Comparison of ENCODE assay signal across 8 mouse cellular contexts in the genomic region with DNA sequence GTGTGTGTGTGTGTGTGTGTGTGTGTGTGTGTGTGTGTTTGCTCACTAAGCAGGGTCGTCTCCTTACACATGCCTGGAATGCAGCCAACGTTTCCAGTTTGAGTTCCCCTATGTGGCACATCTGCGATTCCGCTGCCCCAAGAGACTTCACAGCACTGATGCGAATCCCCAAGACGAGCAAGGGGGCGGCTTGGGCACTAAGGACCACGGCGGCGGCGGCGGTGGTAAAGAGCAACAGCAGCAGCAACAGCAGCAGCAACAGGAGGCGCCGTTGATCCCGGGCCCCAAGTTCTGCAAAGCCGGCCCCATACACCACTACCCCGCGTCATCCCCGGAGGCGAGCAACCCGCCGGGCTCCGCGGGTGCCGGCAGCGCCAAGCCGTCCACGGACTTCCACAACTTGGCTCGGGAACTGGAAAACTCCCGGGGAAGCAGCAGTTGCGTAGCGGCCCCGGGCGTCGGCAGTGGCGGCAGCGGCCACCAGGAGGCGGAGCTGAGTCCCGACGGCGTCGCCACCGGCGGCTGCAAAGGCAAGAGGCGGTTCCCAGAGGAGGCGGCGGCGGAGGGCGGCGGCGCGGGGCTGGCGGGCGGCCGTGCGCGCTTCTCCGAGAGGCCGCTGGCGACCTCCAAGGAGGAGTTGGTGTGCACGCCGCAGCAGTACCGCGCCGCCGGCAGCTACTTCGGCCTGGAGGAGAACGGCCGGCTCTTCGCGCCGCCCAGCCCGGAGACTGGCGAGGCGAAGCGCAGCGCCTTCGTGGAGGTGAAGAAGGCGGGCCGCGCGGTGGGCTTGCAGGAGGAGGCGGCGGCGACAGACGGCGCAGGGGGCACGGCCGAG. TPM values are rescaled to one million over a fixed set of nuclear protein-coding genes. Genes with fewer than 3 reads are reported as not detected.
DNase-seq lines count a peak whose midpoint lies in the region; ATAC-seq and TF ChIP-seq lines count a peak whose summit lies in the region.

No protein-coding gene starts in this region.

- peak overlapping the region; percentile 95 for H3K4me2 ChIP-seq in embryonic facial prominence, embryonic 14.5 days (ENCODE audit: low read depth, low read length)
- H3K4me2 ChIP-seq in heart, embryonic 12.5 days = peak overlapping the region; percentile 87
- peak overlapping the region; percentile 97 for H3K4me2 ChIP-seq in kidney, embryonic 15.5 days
- H3K4me2 ChIP-seq in liver, embryonic 14.5 days (ENCODE audit: low read depth) = peak overlapping the region; percentile 58
- H3K4me2 ChIP-seq in neural tube, embryonic 11.5 days (ENCODE audit: low read depth) = peak overlapping the region; percentile 91
- peak overlapping the region; percentile 96 for H3K4me2 ChIP-seq in stomach, embryonic 15.5 days

- peak overlapping the region; percentile 57 for H3K4me3 ChIP-seq in embryonic facial prominence, embryonic 14.5 days (ENCODE audit: low read depth, low read length)
- H3K4me3 ChIP-seq in heart, embryonic 12.5 days = peak overlapping the region; percentile 62
- H3K4me3 ChIP-seq in kidney, embryonic 15.5 days (replicated peaks) = peak overlapping the region; percentile 57
- peak overlapping the region; percentile 32 to 43 for H3K4me3 ChIP-seq in liver, embryonic 14.5 days (ENCODE audit: insufficient read depth in 1 of 2, low read depth in 2 of 2, low read length in 2 of 2)
- peak overlapping the region; percentile 57 for H3K4me3 ChIP-seq in neural tube, embryonic 11.5 days (ENCODE audit: low read depth, low read length)
- H3K4me3 ChIP-seq in stomach, embryonic 15.5 days (replicated peaks) = peak overlapping the region; percentile 56

- TF ChIP-seq CTCF in liver, embryonic 14.5 days (IDR thresholded peaks at IDR 0.05; ENCODE audit: low read depth) = peak; percentile 63

- peak; percentile 77 for DNase-seq in layer of hippocampus, adult 11-12 months (ENCODE audit: low spot score)
- DNase-seq in layer of hippocampus, adult 9-11 months = no peak
- peak; percentile 82 for DNase-seq in embryonic facial prominence, embryonic 14.5 days (ENCODE audit: low spot score)
- peak in 2 of 3 experiments; percentile 7 to 19 for DNase-seq in liver, embryonic 14.5 days (ENCODE audit: low read depth in 3 of 3, low spot score in 3 of 3)
- peak; percentile 91 for DNase-seq in neural tube, embryonic 11.5 days (ENCODE audit: low spot score)

- no peaks in the 10 kb centered on the region for H3K9me3 ChIP-seq in embryonic facial prominence, embryonic 14.5 days (ENCODE audit: control insufficient read depth, low read length)
- H3K9me3 ChIP-seq in heart, embryonic 12.5 days (replicated peaks) = no peaks in the 10 kb centered on the region
- no peaks in the 10 kb centered on the region for H3K9me3 ChIP-seq in kidney, embryonic 15.5 days (replicated peaks)
- H3K9me3 ChIP-seq in liver, embryonic 14.5 days (ENCODE audit: control insufficient read depth, low read length) = no peaks in the 10 kb centered on the region
- no peaks in the 10 kb centered on the region for H3K9me3 ChIP-seq in neural tube, embryonic 11.5 days (ENCODE audit: control insufficient read depth, low read length)
- no peaks in the 10 kb centered on the region for H3K9me3 ChIP-seq in stomach, embryonic 15.5 days

- peaks cover 99% of the 10 kb centered on the region for H3K27me3 ChIP-seq in embryonic facial prominence, embryonic 14.5 days (replicated peaks; ENCODE audit: control insufficient read depth, insufficient read depth, low read length)
- H3K27me3 ChIP-seq in heart, embryonic 12.5 days (replicated peaks) = peaks cover 77% of the 10 kb centered on the region
- H3K27me3 ChIP-seq in kidney, embryonic 15.5 days = peaks cover 99% of the 10 kb centered on the region
- peaks cover 99% of the 10 kb centered on the region for H3K27me3 ChIP-seq in liver, embryonic 14.5 days (ENCODE audit: control insufficient read depth, insufficient read depth, low read length)
- H3K27me3 ChIP-seq in neural tube, embryonic 11.5 days (ENCODE audit: control insufficient read depth, insufficient read depth, low read length) = peaks cover 68% of the 10 kb centered on the region
- H3K27me3 ChIP-seq in stomach, embryonic 15.5 days (replicated peaks) = peaks cover 84% of the 10 kb centered on the region

- TF ChIP-seq EP300 in liver, embryonic 14.5 days (IDR thresholded peaks at IDR 0.05; ENCODE audit: low read depth) = no peak

- H3K9ac ChIP-seq in embryonic facial prominence, embryonic 14.5 days (ENCODE audit: low read depth, low read length) = peak overlapping the region; percentile 58
- peak overlapping the region; percentile 57 for H3K9ac ChIP-seq in heart, embryonic 12.5 days
- peak overlapping the region; percentile 29; the same call in 1 of the 2 replicates for H3K9ac ChIP-seq in kidney, embryonic 15.5 days
- no peak overlapping the region for H3K9ac ChIP-seq in liver, embryonic 14.5 days (replicated peaks)
- peak overlapping the region; percentile 66 for H3K9ac ChIP-seq in neural tube, embryonic 11.5 days (ENCODE audit: low read length)
- H3K9ac ChIP-seq in stomach, embryonic 15.5 days = 0 out of 2 replicates have a peak overlapping the region, but pooled peaks have one; percentile 1

- no peaks in the 10 kb centered on the region for H3K36me3 ChIP-seq in embryonic facial prominence, embryonic 14.5 days (ENCODE audit: control insufficient read depth, insufficient read depth, low read length)
- no peaks in the 10 kb centered on the region for H3K36me3 ChIP-seq in heart, embryonic 12.5 days
- H3K36me3 ChIP-seq in kidney, embryonic 15.5 days = no peaks in the 10 kb centered on the region
- no peaks in the 10 kb centered on the region for H3K36me3 ChIP-seq in liver, embryonic 14.5 days (replicated peaks; ENCODE audit: control insufficient read depth, insufficient read depth, low read depth)
- H3K36me3 ChIP-seq in neural tube, embryonic 11.5 days (ENCODE audit: control insufficient read depth, insufficient read depth, low read length) = no peaks in the 10 kb centered on the region
- no peaks in the 10 kb centered on the region for H3K36me3 ChIP-seq in stomach, embryonic 15.5 days

- WGBS in embryonic facial prominence, embryonic 14.5 days = under 1% methylated on average over 27 of the region's 89 CpGs
- under 1% methylated on average over 88 of the region's 89 CpGs for WGBS in heart, embryonic 12.5 days
- WGBS in kidney, embryonic 15.5 days = under 1% methylated on average over 80 of the region's 89 CpGs
- under 1% methylated on average over 86 of the region's 89 CpGs for WGBS in liver, embryonic 14.5 days (ENCODE audit: insufficient replicate concordance)
- 1% methylated on average over 69 of the region's 89 CpGs for WGBS in neural tube, embryonic 11.5 days
- 0% methylated on average over 74 of the region's 89 CpGs for WGBS in stomach, embryonic 15.5 days

- H3K27ac ChIP-seq in embryonic facial prominence, embryonic 14.5 days (replicated peaks; ENCODE audit: low read depth, low read length) = no peak overlapping the region
- no peak overlapping the region for H3K27ac ChIP-seq in heart, embryonic 12.5 days (ENCODE audit: poor library complexity, severe bottlenecking)
- no peak overlapping the region for H3K27ac ChIP-seq in kidney, embryonic 15.5 days
- H3K27ac ChIP-seq in liver, embryonic 14.5 days = no peak overlapping the region
- peak overlapping the region; percentile 60 for H3K27ac ChIP-seq in neural tube, embryonic 11.5 days (ENCODE audit: low read depth, low read length)
- no peak overlapping the region for H3K27ac ChIP-seq in stomach, embryonic 15.5 days

- ATAC-seq in embryonic facial prominence, embryonic 14.5 days (ENCODE audit: low read depth) = peak; percentile 73
- peak; percentile 51 for ATAC-seq in heart, embryonic 12.5 days (ENCODE audit: insufficient number of reproducible peaks, low FRiP score)
- peak; percentile 67 for ATAC-seq in kidney, embryonic 15.5 days (replicated peaks; ENCODE audit: low FRiP score)
- ATAC-seq in liver, embryonic 14.5 days (ENCODE audit: insufficient read depth) = no peak
- ATAC-seq in neural tube, embryonic 11.5 days (ENCODE audit: insufficient read depth, low FRiP score, low TSS enrichment) = peak; percentile 23; the same call in 1 of the 2 replicates
- peak; percentile 65; the same call in 1 of the 2 replicates for ATAC-seq in stomach, embryonic 15.5 days (ENCODE audit: insufficient read depth, low FRiP score, low read depth)

- peaks cover 11% of the 10 kb centered on the region; the same call in 1 of the 2 replicates for H3K4me1 ChIP-seq in embryonic facial prominence, embryonic 14.5 days (ENCODE audit: control insufficient read depth, insufficient read depth, low read length)
- peaks cover 33% of the 10 kb centered on the region for H3K4me1 ChIP-seq in heart, embryonic 12.5 days (replicated peaks)
- H3K4me1 ChIP-seq in kidney, embryonic 15.5 days = peaks cover 48% of the 10 kb centered on the region
- H3K4me1 ChIP-seq in liver, embryonic 14.5 days (replicated peaks; ENCODE audit: control insufficient read depth in 2 of 2, insufficient read depth in 2 of 2, low read length in 1 of 2) = no peaks in the 10 kb centered on the region
- H3K4me1 ChIP-seq in neural tube, embryonic 11.5 days (ENCODE audit: control insufficient read depth, insufficient read depth, low read length) = peaks cover 7% of the 10 kb centered on the region; the same call in 1 of the 2 replicates
- peaks cover 22% of the 10 kb centered on the region for H3K4me1 ChIP-seq in stomach, embryonic 15.5 days

RNA-seq across cellular contexts. Expression of a gene that starts 18.2 kb away (rescaled TPM):
- 0.41 and 0.43 TPM in 2 replicates for polyA plus RNA-seq in embryonic facial prominence, embryonic 14.5 days (2014; fragmentation: Nextera tagmentation; extraction: Ambion mirVana)
- not detected in 2 replicates for polyA plus RNA-seq in heart, embryonic 12.5 days (2016; fragmentation: Nextera tagmentation; extraction: Ambion mirVana)
- polyA plus RNA-seq in kidney, embryonic 15.5 days (2015; fragmentation: Nextera tagmentation; extraction: Ambion mirVana) = 0.08 TPM in 1 of 2 replicates, not detected in the other
- 0.03 TPM in 1 of 2 replicates, not detected in the other for polyA plus RNA-seq in liver, embryonic 14.5 days (2012; rRNA removed)
- not detected in 2 replicates for polyA plus RNA-seq in liver, embryonic 14.5 days (2014; fragmentation: Nextera tagmentation; extraction: Ambion mirVana)
- polyA plus RNA-seq in neural tube, embryonic 11.5 days (2014; fragmentation: Nextera tagmentation; extraction: Ambion mirVana) = 5.9 and 6.1 TPM in 2 replicates
- 0.10 TPM in 2 replicates for polyA plus RNA-seq in stomach, embryonic 15.5 days (2015; fragmentation: Nextera tagmentation; extraction: Ambion mirVana)
